Mouse (Mus musculus): ENCODE results near the gene Nvl.
A peak's percentile ranks its signal among the peaks of the same experiment; 100 is the strongest.

DNA sequence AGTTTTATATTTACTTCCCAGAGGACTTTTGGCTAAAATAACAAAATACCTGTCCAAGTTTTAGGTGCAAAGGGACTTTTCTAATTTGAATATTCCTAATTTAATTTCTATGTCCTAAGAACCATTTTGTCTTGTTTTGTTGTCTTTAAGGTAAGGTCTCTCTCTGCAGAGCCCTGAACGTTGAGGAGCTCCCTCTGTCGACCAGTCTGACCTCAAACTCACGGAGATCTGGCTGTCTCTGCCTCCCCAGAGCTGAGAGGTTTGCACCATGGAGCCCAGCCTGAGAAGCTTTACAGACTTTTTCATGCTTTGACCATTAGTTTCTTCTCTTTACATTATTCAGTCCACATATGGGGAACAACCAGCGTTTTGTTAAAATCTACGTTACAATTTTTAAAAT is 70.9 kb downstream of the Nvl start:
- TF ChIP-seq CTCF (IDR thresholded peaks at IDR 0.05; ENCODE audit: low read depth, low read length) = peak; percentile 49
- TF ChIP-seq POLR2A (IDR thresholded peaks at IDR 0.05; ENCODE audit: insufficient read depth, low read length) = no peak
- TF ChIP-seq EP300 (IDR thresholded peaks at IDR 0.05; ENCODE audit: insufficient read depth, low read depth, low read length) = no peak

Measured in ES-Bruce4 (cell line).